Mouse (Mus musculus) heart, postnatal 10 days (tissue): ENCODE measurements around the gene Gimap9. TPM values are rescaled to one million over a fixed set of nuclear protein-coding genes. Genes with fewer than 3 reads are reported as not detected.

Experiments used
- DNase-seq, 2 experiments: peaks; one replicate each; pipeline ENCODE4 v3.0.0; 2021
- intact Hi-C: fragments of 180-260 bp; cut with DNase I; formaldehyde crosslinking; loops from one replicate; pipeline ENCODE4 v1.15.1; 2025
- total RNA-seq, 2 experiments: library from RNA; stranded (reverse); gene quantifications; 2 replicates each; pipeline ENCODE4 v1.2.3; 2021

The Gimap9 gene
- total RNA-seq, result 1 to 10 TPM; 6.0 to 7.5 TPM

GRCm38 (mm10) chr6:48675931-48676859 lies at the start of gene Gimap9:
Gene Gimap9 (plus strand): TSS chr6:48676129.
- DNase-seq, result peak in 1 of 2 experiments; percentile 49
- intact Hi-C loops, result no loop called here

GRCm38 (mm10) chr6:48626464-48626863 lies 49.5 kb upstream of the Gimap9 start, which contains the start of gene AI854703:
Gene AI854703 (plus strand): TSS chr6:48626764.
- no peak for DNase-seq
- intact Hi-C loops, result loop anchor here (2.0 kb wide), 1 partner anchor 24 kb away; the partner anchor contains the start of gene Zfp775

GRCm38 (mm10) chr6:48626984-48627383 lies 48.9 kb upstream of the Gimap9 start:
- peak; percentile 52 to 60 for DNase-seq
- intact Hi-C loops, result loop anchor here (2.0 kb wide), 1 partner anchor 24 kb away; the partner anchor contains the start of gene Zfp775

GRCm38 (mm10) chr6:48627511-48627924 lies 48.4 kb upstream of the Gimap9 start:
- intact Hi-C loops, result loop anchor here (2.0 kb wide), 1 partner anchor 25 kb away; the partner anchor contains the start of gene Zfp775

GRCm38 (mm10) chr6:48628377-48628776 lies 47.6 kb upstream of the Gimap9 start:
- DNase-seq, result no peak
- intact Hi-C loops, result no loop called here

More at GRCm38 (mm10) chr6:48627511-48627924, 48.4 kb upstream of the Gimap9 start:
- DNase-seq, result no peak

- peak in 1 of 2 experiments; percentile 14 for DNase-seq
- intact Hi-C loops, result no loop called here
These were observed 46.9 kb upstream of the Gimap9 start for GRCm38 (mm10) chr6:48628808-48629660.

GRCm38 (mm10) chr6:48629661-48630034 lies 46.3 kb upstream of the Gimap9 start:
- intact Hi-C loops, result no loop called here

GRCm38 (mm10) chr6:48630831-48631230 lies 45.1 kb upstream of the Gimap9 start:
- intact Hi-C loops, result no loop called here
- DNase-seq, result no peak

More at GRCm38 (mm10) chr6:48629661-48630034, 46.3 kb upstream of the Gimap9 start:
- no peak for DNase-seq

- intact Hi-C loops, result no loop called here
- DNase-seq, result no peak
These were observed 40.8 kb upstream of the Gimap9 start for GRCm38 (mm10) chr6:48635105-48635504.

- intact Hi-C loops, result no loop called here
- peak; percentile 52 to 71 for DNase-seq
These were observed 39.4 kb upstream of the Gimap9 start for GRCm38 (mm10) chr6:48636515-48636914.

- DNase-seq, result no peak
- intact Hi-C loops, result no loop called here
These were observed 38.0 kb upstream of the Gimap9 start for GRCm38 (mm10) chr6:48637811-48638500.

GRCm38 (mm10) chr6:48638553-48638952 lies 37.4 kb upstream of the Gimap9 start:
- intact Hi-C loops, result no loop called here
- DNase-seq, result no peak

GRCm38 (mm10) chr6:48641391-48641790 lies 34.5 kb upstream of the Gimap9 start:
- DNase-seq, result no peak
- intact Hi-C loops, result loop anchor here (2.0 kb wide), 1 partner anchor 59 kb away; no protein-coding TSS in a partner anchor

- peak; percentile 43 to 74 for DNase-seq
- intact Hi-C loops, result loop anchor here (1.0 to 2.0 kb wide), 2 partner anchors 104 to 465 kb away; no protein-coding TSS in a partner anchor
These were observed 33.1 kb upstream of the Gimap9 start for GRCm38 (mm10) chr6:48642764-48643292.

- peak; percentile 79 to 85 for DNase-seq
- intact Hi-C loops, result loop anchor here (1.0 to 5.0 kb wide), 5 partner anchors 37 to 312 kb away; partner anchors contain the start of gene Gimap4
These were observed 30.1 kb upstream of the Gimap9 start for GRCm38 (mm10) chr6:48645660-48646308.

GRCm38 (mm10) chr6:48646309-48646690 lies 29.6 kb upstream of the Gimap9 start:
- intact Hi-C loops, result loop anchor here (2.0 to 5.0 kb wide), 4 partner anchors 36 to 311 kb away; partner anchors contain the start of gene Gimap4
- DNase-seq, result no peak

GRCm38 (mm10) chr6:48646995-48647394 lies 28.9 kb upstream of the Gimap9 start, which contains the start of gene Gimap8:
Gene Gimap8 (plus strand): TSS chr6:48647234.
- intact Hi-C loops, result loop anchor here (1.0 to 5.0 kb wide), 5 partner anchors 35 to 310 kb away; partner anchors contain the start of genes Gimap4 and Gimap5
- peak; percentile 65 to 71 for DNase-seq

- intact Hi-C loops, result loop anchor here (1.0 to 5.0 kb wide), 5 partner anchors 35 to 310 kb away; partner anchors contain the start of genes Gimap4 and Gimap5
- DNase-seq, result no peak
These were observed 28.3 kb upstream of the Gimap9 start for GRCm38 (mm10) chr6:48647611-48648010.

- intact Hi-C loops, result loop anchor here (5.0 kb wide), 3 partner anchors 34 to 309 kb away; partner anchors contain the start of gene Gimap4
- DNase-seq, result no peak
These were observed 27.1 kb upstream of the Gimap9 start for GRCm38 (mm10) chr6:48648779-48649178.
